Mouse (Mus musculus): ENCODE measurements at regions not wholly inside any gene's neighbourhood (a gene's known extent, or its start where the extent isn't known, plus 50 kb on each side); places are given as distances from the start of the nearest gene placed in this dataset.
A peak's percentile ranks its signal among the peaks of the same experiment; 100 is the strongest.

DNA sequence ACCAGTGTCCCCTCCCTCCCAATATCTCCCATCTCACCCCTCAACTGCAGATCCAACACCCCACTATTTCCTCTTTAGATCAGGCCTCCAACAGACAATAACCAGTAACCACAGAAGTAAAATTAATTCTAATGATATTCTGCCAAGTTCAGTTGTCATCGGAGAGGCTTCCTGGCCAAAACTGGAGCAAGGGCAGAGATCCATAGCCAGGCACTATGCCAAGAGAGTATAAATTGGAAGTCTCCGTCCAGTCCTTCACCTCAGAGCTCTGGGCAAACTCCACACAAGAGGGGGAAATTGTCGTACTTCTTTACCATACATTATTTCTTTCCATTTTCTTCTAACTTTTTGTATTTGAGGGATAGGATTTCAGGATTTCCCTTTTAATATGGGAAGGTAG lies 1353.4 kb upstream of the Aga start:
- no peak for ATAC-seq

- peak; percentile 30 for ATAC-seq
Measured at GRCm38 (mm10) chr8:52196934-52197333, 1314.6 kb upstream of the Aga start.

DNA sequence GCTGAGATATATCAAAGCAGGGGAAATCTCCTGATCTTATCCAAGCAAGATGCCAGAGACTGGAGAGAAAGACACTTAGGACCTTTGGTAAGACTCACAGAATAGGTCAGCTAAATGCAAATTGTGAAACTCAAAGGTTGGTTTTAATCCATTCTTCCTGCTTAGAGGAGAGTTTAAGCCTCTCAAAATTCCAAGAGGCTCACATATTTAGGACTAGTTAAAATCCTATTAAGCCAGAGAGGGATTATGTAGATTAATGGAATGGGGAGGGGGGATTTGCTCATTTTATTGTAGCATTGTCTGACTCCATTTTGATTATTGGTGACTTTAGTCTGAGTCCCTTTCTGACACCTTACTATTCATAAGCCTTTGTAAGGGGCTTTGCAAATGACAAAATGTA lies 1284.0 kb upstream of the Aga start:
- ATAC-seq, result no peak

GRCm38 (mm10) chr8:52256055-52256454 lies 1255.5 kb upstream of the Aga start:
- ATAC-seq, result no peak
